Mouse (Mus musculus): ENCODE results near the gene Ldhd. TPM values are rescaled to one million over a fixed set of nuclear protein-coding genes. Genes with fewer than 3 reads are reported as not detected.
A peak's percentile ranks its signal among the peaks of the same experiment; 100 is the strongest.
"Not testable (repeated sequence)": the region's sequence is repeated elsewhere in the genome, so short reads cannot be mapped to it uniquely, and the experiment has no call there.

Ldhd gene
- total and polyA plus RNA-seq, 3 experiments = 0.08 TPM; not detected in 2

GRCm38 (mm10) chr8:111644286-111645051, 14.3 kb upstream of the Ldhd start:
- H3K9me3 ChIP-seq (replicated peaks; ENCODE audit: low read length); dilution Hi-C loops (cut with MboI; ENCODE audit: extremely low pct_ligation_motif_present, extremely low pct_unique_long_range_greater_than_20kb, low sequenced_read_pairs); in situ Hi-C loops (cut with MboI; ENCODE audit: low pct_ligation_motif_present, low pct_unique_long_range_greater_than_20kb, low sequenced_read_pairs); H3K27ac ChIP-seq (ENCODE audit: insufficient read depth, low read depth); H3K27me3 ChIP-seq (replicated peaks); H3K79me2 ChIP-seq (replicated peaks; ENCODE audit: control insufficient read depth, extremely low read depth, insufficient read depth, poor library complexity, severe bottlenecking); H3K9ac ChIP-seq (ENCODE audit: insufficient read depth, low read depth); H3K36me3 ChIP-seq (replicated peaks in 1 of 2; ENCODE audit: control insufficient read depth in 1 of 2, insufficient read depth in 1 of 2, low read length in 1 of 2): not testable (repeated sequence)
- peak overlapping the region; percentile 69 to 89 (median 73) for H3K4me3 ChIP-seq (replicated peaks in 1 of 3; ENCODE audit: low read depth in 2 of 3, low read length in 2 of 3, poor library complexity in 1 of 3)
- H3K4me2 ChIP-seq (ENCODE audit: insufficient read depth, low read depth, poor library complexity, severe bottlenecking) = peak overlapping the region; percentile 71
- DNase-seq (ENCODE audit: extremely low read depth) = peak; percentile 63
- peaks cover 0 to 31% of the 10 kb centered on the region in 2 experiments; a peak in 3 of 4 replicates for H3K4me1 ChIP-seq (ENCODE audit: control insufficient read depth in 1 of 2, insufficient read depth in 2 of 2)
- TF ChIP-seq ZNF384 (IDR thresholded peaks at IDR 0.05; ENCODE audit: low read depth, low read length) (peak; percentile 86), SIN3A (IDR thresholded peaks at IDR 0.05; ENCODE audit: low read length) (peak; percentile 9; the same call in 1 of the 2 replicates)

DNA sequence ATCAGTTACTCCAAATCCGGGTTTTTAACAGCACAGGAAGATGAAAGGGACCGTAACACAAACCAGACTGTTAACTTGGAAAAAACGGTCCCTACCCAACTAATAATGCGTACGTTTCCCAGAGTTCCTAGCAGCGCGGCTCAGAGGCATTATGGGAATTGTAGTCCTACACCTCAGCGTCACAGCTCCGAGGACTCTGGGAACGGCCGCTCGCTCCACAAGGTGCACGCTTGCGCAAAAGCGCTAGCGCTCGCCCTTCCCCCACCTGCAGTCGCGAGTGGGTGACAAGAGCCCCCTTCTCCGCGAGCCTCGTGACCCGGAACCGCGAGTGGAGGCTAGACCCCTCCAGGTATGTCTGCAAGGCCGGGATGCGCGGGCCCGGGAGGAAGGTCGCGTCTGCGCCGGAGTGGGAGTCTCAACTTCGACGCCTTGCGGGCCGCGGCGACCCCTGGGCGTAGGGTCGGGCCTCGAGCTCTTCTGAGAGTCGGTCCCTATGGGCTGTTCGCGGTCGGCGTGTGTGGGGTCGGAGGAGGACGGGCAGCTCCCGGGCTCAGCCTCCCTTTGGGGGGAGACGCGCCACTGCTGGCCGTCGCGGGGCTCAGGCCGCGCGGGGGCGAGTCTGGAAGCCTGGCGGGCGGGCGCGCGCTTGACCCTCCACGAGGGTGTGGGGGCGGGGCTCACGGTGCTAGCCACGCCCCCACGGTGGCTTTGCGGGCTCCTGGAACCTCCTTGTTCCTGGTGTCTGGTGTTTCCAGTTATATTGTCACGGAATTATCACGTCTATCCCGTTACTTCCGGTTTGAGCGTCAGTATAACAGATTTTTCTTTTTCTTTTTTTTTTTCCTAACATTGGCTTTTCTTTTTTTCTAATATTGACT, 13.3 kb upstream of the Ldhd start, which contains the start of gene Zfp1:
Gene Zfp1 (plus strand): TSS at position 138 of the 878 bp plus-strand sequence.
- in situ Hi-C loops (cut with MboI; ENCODE audit: low pct_ligation_motif_present, low pct_unique_long_range_greater_than_20kb, low sequenced_read_pairs) (no loop called here), dilution Hi-C loops (cut with MboI; ENCODE audit: extremely low pct_ligation_motif_present, extremely low pct_unique_long_range_greater_than_20kb, low sequenced_read_pairs) (no loop called here)
- Histone ChIP-seq H3K9ac (ENCODE audit: insufficient read depth, low read depth) (peak within 1 kb of the TSS; percentile 80), H3K4me1 (ENCODE audit: control insufficient read depth in 1 of 2, insufficient read depth in 2 of 2) (peaks cover 0 to 24% of the 10 kb centered on the region in 2 experiments; a peak in 2 of 4 replicates), H3K4me3 (replicated peaks in 1 of 3; ENCODE audit: low read depth in 2 of 3, low read length in 2 of 3, poor library complexity in 1 of 3) (peak within 1 kb of the TSS; percentile 69 to 89 (median 73)), H3K36me3 (replicated peaks in 1 of 2; ENCODE audit: control insufficient read depth in 1 of 2, insufficient read depth in 1 of 2, low read length in 1 of 2) (peaks cover 0 to 4% of the 10 kb centered on the region in 2 experiments), H3K4me2 (ENCODE audit: insufficient read depth, low read depth, poor library complexity, severe bottlenecking) (peak within 1 kb of the TSS; percentile 88), H3K79me2 (replicated peaks; ENCODE audit: control insufficient read depth, extremely low read depth, insufficient read depth, poor library complexity, severe bottlenecking) (peaks cover 6% of the 10 kb centered on the region), H3K27ac (ENCODE audit: insufficient read depth, low read depth) (peak within 1 kb of the TSS; percentile 70), H3K27me3 (replicated peaks) (no peaks in the 10 kb centered on the region), H3K9me3 (replicated peaks; ENCODE audit: low read length) (no peaks in the 10 kb centered on the region)
- peak; percentile 96 for DNase-seq (ENCODE audit: extremely low read depth)
- TF ChIP-seq NELFE (IDR thresholded peaks at IDR 0.05; ENCODE audit: low read depth, low read length) = peak; percentile 70
- TF ChIP-seq MAZ (IDR thresholded peaks at IDR 0.05; ENCODE audit: low read depth, low read length) = peak; percentile 58; the same call in 1 of the 2 replicates
- TF ChIP-seq MYC (IDR thresholded peaks at IDR 0.05; ENCODE audit: low read depth, low read length) = peak; percentile 78
- peak; percentile 84 for TF ChIP-seq NRF1 (IDR thresholded peaks at IDR 0.05; ENCODE audit: low read depth, low read length)
- no peak for TF ChIP-seq CTCF (conservative IDR thresholded peaks at IDR 0.05 in 1 of 2, IDR thresholded peaks at IDR 0.05 in 1 of 2; ENCODE audit: low read depth in 2 of 2, low read length in 2 of 2)
- peak; percentile 71 for TF ChIP-seq MAX (IDR thresholded peaks at IDR 0.05; ENCODE audit: low read length)
- TF ChIP-seq EP300 (IDR thresholded peaks at IDR 0.05; ENCODE audit: low read length) = peak; percentile 7; the same call in 1 of the 2 replicates
- TF ChIP-seq E2F4 (IDR thresholded peaks at IDR 0.05; ENCODE audit: insufficient replicate concordance, low read depth, low read length) = peak; percentile 22; the same call in 1 of the 2 replicates
- TF ChIP-seq BHLHE40 (IDR thresholded peaks at IDR 0.05; ENCODE audit: low read depth, low read length) = peak; percentile 38; the same call in 1 of the 2 replicates
- no peak for TF ChIP-seq ZC3H11A (IDR thresholded peaks at IDR 0.05; ENCODE audit: low read depth, low read length)
- no peak for TF ChIP-seq USF2 (conservative IDR thresholded peaks at IDR 0.05; ENCODE audit: low read depth, low read length)
- no peak for TF ChIP-seq ZKSCAN1 (IDR thresholded peaks at IDR 0.05; ENCODE audit: borderline replicate concordance, low read depth, low read length)
- TF ChIP-seq JUND (conservative IDR thresholded peaks at IDR 0.05; ENCODE audit: low read depth, low read length) = no peak
- TF ChIP-seq USF1 (IDR thresholded peaks at IDR 0.05; ENCODE audit: low read depth, low read length) = no peak
- TF ChIP-seq ELF1 (IDR thresholded peaks at IDR 0.05; ENCODE audit: low read depth, low read length) = peak; percentile 77
- TF ChIP-seq IRF4 (IDR thresholded peaks at IDR 0.05; ENCODE audit: low read depth, low read length) = no peak; the same call in 1 of the 2 replicates
- no peak for TF ChIP-seq PAX5 (IDR thresholded peaks at IDR 0.05; ENCODE audit: low read length)
- TF ChIP-seq SMC3 (IDR thresholded peaks at IDR 0.05; ENCODE audit: low read depth, low read length) = no peak
- TF ChIP-seq SIN3A (IDR thresholded peaks at IDR 0.05; ENCODE audit: low read length) = peak; percentile 13
- TF ChIP-seq HCFC1 (IDR thresholded peaks at IDR 0.05; ENCODE audit: low read depth, low read length) = peak; percentile 98
- peak; percentile 90; the same call in 1 of the 2 replicates for TF ChIP-seq KAT2A (IDR thresholded peaks at IDR 0.05; ENCODE audit: insufficient replicate concordance, low read length)
- peak; percentile 78 for TF ChIP-seq POLR2A (IDR thresholded peaks at IDR 0.05; ENCODE audit: low read depth, low read length)
- TF ChIP-seq UBTF (IDR thresholded peaks at IDR 0.05; ENCODE audit: low read depth, low read length) = no peak
- TF ChIP-seq MXI1 (IDR thresholded peaks at IDR 0.05; ENCODE audit: low read depth, low read length) = peak; percentile 59
- peak; percentile 50 for TF ChIP-seq TCF12 (IDR thresholded peaks at IDR 0.05; ENCODE audit: low read depth, low read length)
- TF ChIP-seq ETS1 (conservative IDR thresholded peaks at IDR 0.05; ENCODE audit: low read depth, low read length) = peak; percentile 3; the same call in 1 of the 2 replicates
- TF ChIP-seq RCOR1 (conservative IDR thresholded peaks at IDR 0.05; ENCODE audit: low read depth, low read length) = no peak
- no peak for TF ChIP-seq CHD1 (IDR thresholded peaks at IDR 0.05; ENCODE audit: low read depth, low read length)

Measured in CH12.LX (cell line).